Mouse (Mus musculus): ENCODE results near the gene Rbm25.

Gene Rbm25

GRCm38 (mm10) chr12:83732225-83732624, 101.2 kb downstream of the Rbm25 start:
- DNase-seq (ENCODE audit: low read depth, low spot score): no peak
